Mouse (Mus musculus) limb, embryonic 13.5 days (tissue): ENCODE results near the gene Schip1. TPM values are rescaled to one million over a fixed set of nuclear protein-coding genes. Genes with fewer than 3 reads are reported as not detected.

Experiments
- ATAC-seq: fragments of 200-750 bp; cut with Nextera tagmentation; 2 replicates; pipeline ENCODE4 v1.8.0; 2017; ENCODE audit warnings: low read depth, moderate number of reproducible peaks, moderate TSS enrichment; ENCODE audit not compliant: low FRiP score
- H3K27ac ChIP-seq: fragments of 300-500 bp; sonication (generic); 2 replicates; pipeline ENCODE4 v1.5.1; 2015; ENCODE audit warnings: inconsistent platforms, mild to moderate bottlenecking, moderate library complexity
- H3K27me3 ChIP-seq: fragments of 300-500 bp; sonication (generic); 2 replicates; pipeline ENCODE4 v1.6.1; 2015; ENCODE audit warnings: mild to moderate bottlenecking, inconsistent platforms
- H3K36me3 ChIP-seq: fragments of 300-500 bp; sonication (generic); 2 replicates; pipeline ENCODE4 v1.6.1; 2015; ENCODE audit warnings: inconsistent platforms, mild to moderate bottlenecking, moderate library complexity
- H3K4me1 ChIP-seq: fragments of 300-500 bp; sonication (generic); 2 replicates; pipeline ENCODE4 v1.6.1; 2015; ENCODE audit warnings: inconsistent platforms
- H3K4me2 ChIP-seq: fragments of 300-500 bp; sonication (generic); replicated peaks from 2 replicates; pipeline ENCODE4 v1.6.1; 2015; ENCODE audit warnings: inconsistent platforms, mild to moderate bottlenecking, moderate library complexity
- H3K4me3 ChIP-seq: fragments of 300-500 bp; sonication (generic); 2 replicates; pipeline ENCODE4 v1.5.1; 2015; ENCODE audit warnings: moderate library complexity, mild to moderate bottlenecking, inconsistent platforms
- H3K9ac ChIP-seq: fragments of 300-500 bp; sonication (generic); 2 replicates; pipeline ENCODE4 v1.6.1; 2015; ENCODE audit warnings: mild to moderate bottlenecking, inconsistent platforms
- H3K9me3 ChIP-seq: fragments of 300-500 bp; sonication (generic); 2 replicates; pipeline ENCODE4 v1.6.1; 2016; ENCODE audit warnings: inconsistent platforms
- WGBS: fragments of 180-500 bp; shearing (Covaris S2); methylation state at CpG from one replicate; pipeline ENCODE4 v1.1.7; 2015; 5-methylcytosine and 5-hydroxymethylcytosine counted together
- polyA plus RNA-seq: library from polyadenylated mRNA; unstranded; fragments of >200 nt; fragmentation: Nextera tagmentation; extraction: Ambion mirVana; gene quantifications from 2 replicates; pipeline ENCODE4 v1.2.1, GENCODE M21; 2015

Gene Schip1
- polyA plus RNA-seq, 1 experiment from 2014 or later: 21.4 TPM

GRCm38 (mm10) chr3:68160175-68160574 lies 95.6 kb downstream of the Schip1 start:
- peak; percentile 76 for ATAC-seq
- no peak overlapping the region for H3K27ac ChIP-seq
- H3K27me3 ChIP-seq: peaks cover 58% of the 10 kb centered on the region
- H3K36me3 ChIP-seq: no peaks in the 10 kb centered on the region
- H3K9ac ChIP-seq: no peak overlapping the region
- H3K4me1 ChIP-seq: 0 out of 2 replicates have a peak, but pooled peaks cover 9% of the 10 kb centered on the region
- no peak overlapping the region for H3K4me3 ChIP-seq
- WGBS: 8% methylated on average over 1 of the region's 1 CpGs
- no peak overlapping the region for H3K4me2 ChIP-seq
- H3K9me3 ChIP-seq: no peaks in the 10 kb centered on the region

- no peak overlapping the region for H3K4me2 ChIP-seq
- H3K4me3 ChIP-seq: no peak overlapping the region
- H3K36me3 ChIP-seq: no peaks in the 10 kb centered on the region
- H3K9me3 ChIP-seq: no peaks in the 10 kb centered on the region
- peaks cover 56% of the 10 kb centered on the region for H3K27me3 ChIP-seq
- no peak for ATAC-seq
- 0 out of 2 replicates have a peak, but pooled peaks cover 9% of the 10 kb centered on the region for H3K4me1 ChIP-seq
- 71% methylated on average over 3 of the region's 3 CpGs for WGBS
- H3K9ac ChIP-seq: no peak overlapping the region
- no peak overlapping the region for H3K27ac ChIP-seq
These were observed 96.2 kb downstream of the Schip1 start for GRCm38 (mm10) chr3:68160760-68161159.

GRCm38 (mm10) chr3:68178248-68178647 lies 113.6 kb downstream of the Schip1 start:
- Histone ChIP-seq H3K27ac (no peak overlapping the region), H3K9me3 (no peaks in the 10 kb centered on the region), H3K36me3 (no peaks in the 10 kb centered on the region), H3K4me2 (no peak overlapping the region), H3K4me1 (no peaks in the 10 kb centered on the region), H3K4me3 (no peak overlapping the region), H3K9ac (no peak overlapping the region), H3K27me3 (peaks cover 25% of the 10 kb centered on the region)
- no peak for ATAC-seq
- WGBS: 30% methylated on average over 1 of the region's 1 CpGs

- no peak for ATAC-seq
- no peaks in the 10 kb centered on the region for H3K36me3 ChIP-seq
- WGBS: 64% methylated on average over 8 of the region's 8 CpGs
- peaks cover 49% of the 10 kb centered on the region for H3K27me3 ChIP-seq
- H3K4me1 ChIP-seq: no peaks in the 10 kb centered on the region
- H3K9me3 ChIP-seq: no peaks in the 10 kb centered on the region
- H3K27ac ChIP-seq: no peak overlapping the region
- no peak overlapping the region for H3K9ac ChIP-seq
- no peak overlapping the region for H3K4me3 ChIP-seq
- H3K4me2 ChIP-seq: no peak overlapping the region
These were observed 122.9 kb downstream of the Schip1 start for GRCm38 (mm10) chr3:68187471-68187870.

GRCm38 (mm10) chr3:68189100-68189499 lies 124.5 kb downstream of the Schip1 start:
- Histone ChIP-seq H3K27ac (no peak overlapping the region), H3K9ac (no peak overlapping the region), H3K4me2 (no peak overlapping the region), H3K27me3 (peaks cover 42% of the 10 kb centered on the region), H3K4me3 (no peak overlapping the region), H3K4me1 (no peaks in the 10 kb centered on the region), H3K36me3 (no peaks in the 10 kb centered on the region), H3K9me3 (no peaks in the 10 kb centered on the region)
- no peak for ATAC-seq
- 77% methylated on average over 2 of the region's 2 CpGs for WGBS

GRCm38 (mm10) chr3:68196933-68197332 lies 132.3 kb downstream of the Schip1 start:
- WGBS: 81% methylated on average over 1 of the region's 1 CpGs

GRCm38 (mm10) chr3:68201214-68201613 lies 136.6 kb downstream of the Schip1 start:
- H3K9ac ChIP-seq: no peak overlapping the region
- H3K4me3 ChIP-seq: no peak overlapping the region
- no peaks in the 10 kb centered on the region for H3K9me3 ChIP-seq
- H3K4me2 ChIP-seq: no peak overlapping the region
- no peak for ATAC-seq
- peaks cover 21% of the 10 kb centered on the region for H3K27me3 ChIP-seq
- H3K27ac ChIP-seq: no peak overlapping the region
- H3K4me1 ChIP-seq: no peaks in the 10 kb centered on the region
- H3K36me3 ChIP-seq: no peaks in the 10 kb centered on the region
- WGBS: 35% methylated on average over 1 of the region's 1 CpGs

More at GRCm38 (mm10) chr3:68196933-68197332, 132.3 kb downstream of the Schip1 start:
- H3K4me2 ChIP-seq: no peak overlapping the region
- no peak overlapping the region for H3K27ac ChIP-seq
- no peaks in the 10 kb centered on the region for H3K9me3 ChIP-seq
- H3K4me1 ChIP-seq: no peaks in the 10 kb centered on the region
- H3K36me3 ChIP-seq: no peaks in the 10 kb centered on the region
- H3K4me3 ChIP-seq: no peak overlapping the region
- no peak for ATAC-seq
- H3K27me3 ChIP-seq: peaks cover 9% of the 10 kb centered on the region
- no peak overlapping the region for H3K9ac ChIP-seq

- no peaks in the 10 kb centered on the region for H3K9me3 ChIP-seq
- no peak for ATAC-seq
- H3K36me3 ChIP-seq: no peaks in the 10 kb centered on the region
- H3K4me3 ChIP-seq: no peak overlapping the region
- H3K4me2 ChIP-seq: no peak overlapping the region
- no peak overlapping the region for H3K27ac ChIP-seq
- no peak overlapping the region for H3K9ac ChIP-seq
- WGBS: 79% methylated on average over 4 of the region's 4 CpGs
- H3K4me1 ChIP-seq: no peaks in the 10 kb centered on the region
- peaks cover 21% of the 10 kb centered on the region for H3K27me3 ChIP-seq
These were observed 137.7 kb downstream of the Schip1 start for GRCm38 (mm10) chr3:68202162-68202902.

GRCm38 (mm10) chr3:68203934-68204467 lies 139.4 kb downstream of the Schip1 start:
- no peak for ATAC-seq
- WGBS: 67% methylated on average over 4 of the region's 4 CpGs

GRCm38 (mm10) chr3:68210422-68210821 lies 145.8 kb downstream of the Schip1 start:
- H3K4me3 ChIP-seq: no peak overlapping the region
- H3K27ac ChIP-seq: no peak overlapping the region
- H3K36me3 ChIP-seq: no peaks in the 10 kb centered on the region
- WGBS: 74% methylated on average over 4 of the region's 4 CpGs
- H3K9me3 ChIP-seq: no peaks in the 10 kb centered on the region
- H3K9ac ChIP-seq: no peak overlapping the region
- no peak overlapping the region for H3K4me2 ChIP-seq
- H3K4me1 ChIP-seq: peaks cover 9% of the 10 kb centered on the region
- ATAC-seq: no peak
- peaks cover 31% of the 10 kb centered on the region for H3K27me3 ChIP-seq

More at GRCm38 (mm10) chr3:68203934-68204467, 139.4 kb downstream of the Schip1 start:
- Histone ChIP-seq H3K27ac (no peak overlapping the region), H3K4me2 (no peak overlapping the region), H3K9me3 (no peaks in the 10 kb centered on the region), H3K9ac (no peak overlapping the region), H3K4me1 (peaks cover 7% of the 10 kb centered on the region), H3K4me3 (no peak overlapping the region), H3K27me3 (peaks cover 27% of the 10 kb centered on the region), H3K36me3 (no peaks in the 10 kb centered on the region)

- H3K9ac ChIP-seq: no peak overlapping the region
- H3K4me1 ChIP-seq: no peaks in the 10 kb centered on the region
- H3K4me2 ChIP-seq: no peak overlapping the region
- WGBS: 92% methylated on average over 3 of the region's 3 CpGs
- H3K27me3 ChIP-seq: 0 out of 2 replicates have a peak, but pooled peaks cover 11% of the 10 kb centered on the region
- H3K36me3 ChIP-seq: no peaks in the 10 kb centered on the region
- H3K4me3 ChIP-seq: no peak overlapping the region
- no peak overlapping the region for H3K27ac ChIP-seq
- no peak for ATAC-seq
- no peaks in the 10 kb centered on the region for H3K9me3 ChIP-seq
These were observed 156.8 kb downstream of the Schip1 start for GRCm38 (mm10) chr3:68221452-68221851.

- no peak for ATAC-seq
- WGBS: 88% methylated on average over 2 of the region's 2 CpGs
- Histone ChIP-seq H3K4me3 (no peak overlapping the region), H3K9me3 (no peaks in the 10 kb centered on the region), H3K4me1 (peaks cover 8% of the 10 kb centered on the region), H3K4me2 (no peak overlapping the region), H3K27me3 (no peaks in the 10 kb centered on the region), H3K27ac (no peak overlapping the region), H3K9ac (no peak overlapping the region), H3K36me3 (no peaks in the 10 kb centered on the region)
These were observed 175.3 kb downstream of the Schip1 start for GRCm38 (mm10) chr3:68239887-68240286.
